Mouse (Mus musculus): ENCODE data around the gene Ace3. TPM values are rescaled to one million over a fixed set of nuclear protein-coding genes. Genes with fewer than 3 reads are reported as not detected.

The Ace3 gene
- total RNA-seq (2021) = not detected
- long read RNA-seq, experiment 1 = 0 reads
- long read RNA-seq, experiment 2 = 0 reads

DNA sequence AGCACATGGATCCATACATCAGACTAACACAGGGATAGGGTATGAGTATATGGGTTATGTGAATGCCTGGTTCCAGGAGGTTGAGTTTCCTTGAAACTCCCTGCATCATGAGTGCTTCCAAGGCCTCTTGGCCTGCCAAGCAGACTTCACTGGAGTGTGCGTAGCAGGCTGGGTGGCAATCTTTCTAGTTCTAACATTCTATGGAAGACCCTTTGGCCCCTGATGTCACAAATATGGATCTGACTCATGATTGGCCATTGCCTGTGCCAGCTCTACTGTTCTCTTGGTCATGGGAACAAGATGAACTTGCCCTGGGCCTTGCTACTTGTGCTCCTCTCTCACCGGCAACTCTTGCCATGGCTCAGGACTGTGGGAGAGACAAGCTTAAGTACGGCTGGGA is at the start of gene Ace3:
Ace3 (plus strand) TSS at position 301 of the 400 bp plus-strand sequence.
- TF ChIP-seq CTCF (IDR thresholded peaks at IDR 0.05) = no peak
- Histone ChIP-seq H3K27ac (no peak within 1 kb of the TSS), H3K4me3 (no peak within 1 kb of the TSS)
- DNase-seq (ENCODE audit: extremely low spot score in 1 of 2, low spot score in 2 of 2) = no peak
- intact Hi-C loops (cut with DNase I) = no loop called here

DNA sequence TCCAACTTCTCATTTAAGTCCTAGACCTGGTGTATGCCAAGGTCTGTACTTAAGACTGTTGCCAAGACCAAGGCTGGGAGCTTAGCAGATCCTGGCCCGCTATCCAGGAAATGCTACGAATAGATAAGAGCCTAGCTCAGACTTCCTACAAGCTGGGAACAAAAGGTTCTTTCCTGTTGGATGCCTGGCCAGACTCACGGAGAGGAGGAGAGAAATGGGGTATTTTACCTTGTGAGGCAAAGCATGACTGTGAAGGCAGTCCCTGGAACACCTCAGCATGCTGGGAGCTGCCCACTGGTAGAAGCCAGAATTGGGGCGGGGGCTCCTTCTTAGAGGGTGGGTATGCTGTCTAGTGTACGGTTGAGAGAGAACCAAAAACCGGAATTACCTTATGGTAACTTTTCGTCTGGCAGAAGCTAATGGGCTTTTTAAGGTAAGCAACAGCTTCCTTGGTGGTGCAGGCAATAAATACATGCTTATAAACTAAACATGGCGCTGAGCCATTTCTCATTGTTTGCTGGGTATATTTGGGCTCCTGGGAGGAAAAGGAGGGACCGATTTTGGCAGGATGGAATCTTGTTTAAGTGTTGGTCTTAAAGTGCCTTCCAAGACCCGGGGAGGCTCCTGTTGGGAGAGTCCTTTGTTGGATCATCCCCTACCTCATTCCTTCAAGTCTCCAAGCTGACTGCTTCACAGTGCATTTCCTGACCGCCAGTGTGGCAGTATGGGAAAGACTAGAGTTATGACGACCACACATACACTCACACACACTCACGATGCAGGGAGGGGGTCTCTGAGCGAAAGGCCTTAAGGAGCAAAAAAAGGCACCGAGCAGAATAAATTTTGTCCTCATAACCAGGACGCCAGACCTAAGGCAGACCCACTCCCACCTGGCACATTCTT is 49.5 kb upstream of the Ace3 start:
- no peak for TF ChIP-seq CTCF (IDR thresholded peaks at IDR 0.05)
- H3K27ac ChIP-seq = peak overlapping the region; percentile 60
- intact Hi-C loops (cut with DNase I) = loop anchor here (5.0 kb wide), 1 partner anchor 77 kb away; no protein-coding TSS in a partner anchor
- H3K4me3 ChIP-seq = peak overlapping the region; percentile 80
- DNase-seq (ENCODE audit: extremely low spot score in 1 of 2, low spot score in 2 of 2) = no peak

GRCm38 (mm10) chr11:105946694-105947154 is 47.8 kb upstream of the Ace3 start:
- H3K27ac ChIP-seq = no peak overlapping the region
- H3K4me3 ChIP-seq = no peak overlapping the region
- no peak for DNase-seq (ENCODE audit: extremely low spot score in 1 of 2, low spot score in 2 of 2)
- TF ChIP-seq CTCF (IDR thresholded peaks at IDR 0.05) = no peak
- intact Hi-C loops (cut with DNase I) = no loop called here

- no peak for DNase-seq (ENCODE audit: extremely low spot score in 1 of 2, low spot score in 2 of 2)
- TF ChIP-seq CTCF (IDR thresholded peaks at IDR 0.05) = no peak
- intact Hi-C loops (cut with DNase I) = no loop called here
- no peak overlapping the region for H3K27ac ChIP-seq
- H3K4me3 ChIP-seq = no peak overlapping the region
These were observed 46.2 kb upstream of the Ace3 start for GRCm38 (mm10) chr11:105948255-105948654.

- intact Hi-C loops (cut with DNase I) = no loop called here
These were observed 44.0 kb upstream of the Ace3 start for GRCm38 (mm10) chr11:105950519-105950918.

DNA sequence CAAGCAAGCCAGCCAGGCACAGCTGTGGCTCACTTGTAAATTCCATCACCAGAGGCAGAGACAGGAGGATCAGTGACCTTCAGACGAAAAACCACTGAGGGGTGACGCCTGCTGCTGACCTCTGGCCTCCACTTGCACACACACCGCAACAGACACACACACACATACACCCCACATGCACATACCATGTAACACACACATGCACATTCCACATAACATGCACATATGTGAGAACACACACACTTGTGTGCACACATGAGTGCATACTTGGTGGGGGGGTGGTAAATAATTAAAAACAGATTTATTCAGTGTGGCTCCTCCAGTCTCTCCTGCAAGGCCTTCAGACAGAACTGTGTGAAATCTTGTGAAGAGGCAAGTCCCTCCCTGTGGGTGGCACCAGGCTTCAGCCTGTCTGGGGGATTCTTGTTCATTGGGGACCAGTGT is 42.9 kb upstream of the Ace3 start:
- intact Hi-C loops (cut with DNase I) = no loop called here
- Histone ChIP-seq H3K27ac (no peak overlapping the region), H3K4me3 (no peak overlapping the region)
- TF ChIP-seq CTCF (IDR thresholded peaks at IDR 0.05) = no peak
- DNase-seq (ENCODE audit: extremely low spot score in 1 of 2, low spot score in 2 of 2) = no peak

More at GRCm38 (mm10) chr11:105950519-105950918, 44.0 kb upstream of the Ace3 start:
- TF ChIP-seq CTCF (IDR thresholded peaks at IDR 0.05) = no peak
- DNase-seq (ENCODE audit: extremely low spot score in 1 of 2, low spot score in 2 of 2) = no peak
- H3K4me3 ChIP-seq = no peak overlapping the region
- no peak overlapping the region for H3K27ac ChIP-seq

DNA sequence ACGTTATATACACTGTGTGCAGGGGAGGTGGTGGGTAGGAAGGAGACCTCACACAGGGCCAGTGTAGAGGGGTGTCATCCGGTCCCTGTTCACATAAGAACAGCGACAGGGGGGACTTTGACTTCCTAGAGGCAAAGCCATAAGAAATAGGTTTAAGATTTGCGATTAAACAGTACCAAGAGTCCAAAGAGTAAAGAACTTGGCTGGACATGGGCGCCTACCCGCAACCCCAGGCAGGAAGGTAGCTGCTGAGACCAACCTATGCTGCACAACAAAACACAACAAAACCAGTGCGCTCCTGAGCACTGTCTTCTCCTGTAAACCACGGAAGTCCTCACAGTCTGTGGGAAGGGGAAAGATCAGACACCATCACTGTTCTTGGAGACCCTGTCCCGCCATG is 42.4 kb upstream of the Ace3 start:
- intact Hi-C loops (cut with DNase I) = no loop called here
- no peak for DNase-seq (ENCODE audit: extremely low spot score in 1 of 2, low spot score in 2 of 2)
- TF ChIP-seq CTCF (IDR thresholded peaks at IDR 0.05) = no peak
- Histone ChIP-seq H3K4me3 (no peak overlapping the region), H3K27ac (no peak overlapping the region)

DNA sequence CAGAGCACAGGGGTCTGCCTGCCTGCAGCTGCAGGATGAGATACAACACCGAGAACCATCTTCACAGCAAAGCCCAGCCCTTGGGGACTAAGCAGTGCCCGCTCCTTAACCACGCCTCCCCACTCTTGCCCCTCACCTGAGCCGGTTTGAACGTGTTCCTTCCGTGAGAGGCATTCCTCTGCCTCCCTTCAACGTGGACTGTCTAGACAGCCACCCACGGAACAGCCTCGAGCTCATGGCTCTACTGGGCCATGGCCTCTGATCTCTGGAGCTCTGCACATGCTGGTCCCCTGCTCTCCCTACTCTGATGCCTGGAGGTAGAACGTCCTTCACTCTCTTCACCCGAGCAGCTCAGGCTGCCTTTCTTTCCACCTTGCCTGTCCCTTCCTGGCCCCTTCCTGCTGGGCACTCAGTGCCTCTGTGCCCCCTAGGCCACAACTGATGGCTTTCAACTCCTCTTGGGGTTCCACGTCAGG is 41.5 kb upstream of the Ace3 start, which contains the start of gene Cyb561:
Cyb561 (minus strand) TSS at position 426 of the 476 bp plus-strand sequence.
- no peak within 1 kb of the TSS for H3K27ac ChIP-seq
- no peak for TF ChIP-seq CTCF (IDR thresholded peaks at IDR 0.05)
- H3K4me3 ChIP-seq = no peak within 1 kb of the TSS
- no peak for DNase-seq (ENCODE audit: extremely low spot score in 1 of 2, low spot score in 2 of 2)
- intact Hi-C loops (cut with DNase I) = no loop called here

DNA sequence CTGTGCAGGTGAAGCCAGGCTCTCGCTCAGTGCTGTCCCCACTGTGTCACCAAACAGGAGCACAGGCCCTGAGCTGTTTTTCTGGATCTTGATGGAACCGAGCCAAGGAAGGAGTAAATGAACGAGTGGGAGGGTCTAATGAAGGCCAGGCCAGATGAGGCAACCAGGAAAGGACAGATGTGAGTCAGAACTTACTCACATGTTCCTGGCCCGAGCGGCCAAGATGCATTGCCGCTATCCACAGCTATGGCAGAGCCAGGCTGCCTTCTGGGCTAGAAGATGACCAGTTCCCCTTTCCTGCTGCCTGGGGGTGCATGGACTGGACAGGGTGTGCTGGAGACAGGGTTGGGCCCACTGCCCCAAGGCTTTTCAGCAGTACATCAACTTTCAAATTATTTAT is 41.1 kb upstream of the Ace3 start:
- no peak for DNase-seq (ENCODE audit: extremely low spot score in 1 of 2, low spot score in 2 of 2)
- intact Hi-C loops (cut with DNase I) = no loop called here
- Histone ChIP-seq H3K27ac (no peak overlapping the region), H3K4me3 (no peak overlapping the region)
- TF ChIP-seq CTCF (IDR thresholded peaks at IDR 0.05) = no peak

DNA sequence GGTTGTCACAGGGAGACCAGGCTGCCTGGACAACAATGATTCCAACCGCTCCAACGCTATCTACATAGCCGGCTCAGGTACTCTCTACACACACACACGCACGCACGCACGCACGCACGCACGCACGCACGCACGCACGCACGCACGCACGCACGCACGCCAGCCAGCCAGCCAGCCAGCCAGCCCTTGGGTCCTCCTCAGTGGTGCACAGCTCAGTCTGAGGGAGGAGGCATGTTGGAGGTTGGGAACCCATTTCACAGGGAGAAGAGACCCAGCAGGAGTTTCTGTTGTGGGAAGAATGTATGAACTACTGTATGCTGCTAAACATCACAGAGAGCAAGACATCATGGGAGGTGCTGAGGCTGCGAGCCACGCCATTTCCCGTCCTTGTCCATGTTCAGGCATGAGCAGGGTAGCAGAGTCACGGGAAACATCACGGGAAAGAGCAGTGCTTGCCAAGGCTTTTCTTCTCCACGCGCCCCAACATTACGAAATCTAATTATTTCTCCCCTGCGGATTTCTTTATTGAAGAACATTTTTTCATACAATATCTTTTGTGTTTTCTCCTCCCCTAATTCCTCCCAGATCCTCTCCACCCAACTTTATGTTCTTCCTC is 38.6 kb upstream of the Ace3 start:
- H3K27ac ChIP-seq = no peak overlapping the region
- no peak for TF ChIP-seq CTCF (IDR thresholded peaks at IDR 0.05)
- intact Hi-C loops (cut with DNase I) = no loop called here
- no peak for DNase-seq (ENCODE audit: extremely low spot score in 1 of 2, low spot score in 2 of 2)
- H3K4me3 ChIP-seq = no peak overlapping the region

DNA sequence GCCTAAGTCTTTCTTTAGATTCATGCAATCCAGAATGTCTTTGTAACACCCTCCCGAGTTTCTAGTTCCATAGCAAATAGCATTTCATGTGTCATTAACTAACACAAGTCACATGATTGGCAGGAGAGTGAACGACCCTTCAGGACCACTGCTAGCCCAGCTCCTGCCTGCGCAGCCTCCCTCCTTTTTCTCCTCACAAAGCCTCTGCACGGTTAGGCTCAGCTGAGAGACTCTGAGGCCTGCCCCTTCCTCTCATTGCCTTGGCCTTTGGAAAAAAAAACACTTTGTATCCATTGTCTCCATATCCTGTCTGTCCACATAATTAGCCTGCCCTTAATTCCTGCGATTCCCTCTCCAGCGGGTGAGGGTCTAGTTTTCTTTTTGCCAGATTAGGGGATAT is 37.0 kb upstream of the Ace3 start:
- Histone ChIP-seq H3K4me3 (no peak overlapping the region), H3K27ac (no peak overlapping the region)
- TF ChIP-seq CTCF (IDR thresholded peaks at IDR 0.05) = no peak
- no peak for DNase-seq (ENCODE audit: extremely low spot score in 1 of 2, low spot score in 2 of 2)
- intact Hi-C loops (cut with DNase I) = no loop called here

- DNase-seq (ENCODE audit: extremely low spot score in 1 of 2, low spot score in 2 of 2) = no peak
- Histone ChIP-seq H3K4me3 (no peak overlapping the region), H3K27ac (no peak overlapping the region)
- no peak for TF ChIP-seq CTCF (IDR thresholded peaks at IDR 0.05)
- intact Hi-C loops (cut with DNase I) = no loop called here
These were observed 35.9 kb upstream of the Ace3 start for GRCm38 (mm10) chr11:105958566-105958965.
